8 mouse cellular contexts compared by ENCODE assay signal in the genomic region with DNA sequence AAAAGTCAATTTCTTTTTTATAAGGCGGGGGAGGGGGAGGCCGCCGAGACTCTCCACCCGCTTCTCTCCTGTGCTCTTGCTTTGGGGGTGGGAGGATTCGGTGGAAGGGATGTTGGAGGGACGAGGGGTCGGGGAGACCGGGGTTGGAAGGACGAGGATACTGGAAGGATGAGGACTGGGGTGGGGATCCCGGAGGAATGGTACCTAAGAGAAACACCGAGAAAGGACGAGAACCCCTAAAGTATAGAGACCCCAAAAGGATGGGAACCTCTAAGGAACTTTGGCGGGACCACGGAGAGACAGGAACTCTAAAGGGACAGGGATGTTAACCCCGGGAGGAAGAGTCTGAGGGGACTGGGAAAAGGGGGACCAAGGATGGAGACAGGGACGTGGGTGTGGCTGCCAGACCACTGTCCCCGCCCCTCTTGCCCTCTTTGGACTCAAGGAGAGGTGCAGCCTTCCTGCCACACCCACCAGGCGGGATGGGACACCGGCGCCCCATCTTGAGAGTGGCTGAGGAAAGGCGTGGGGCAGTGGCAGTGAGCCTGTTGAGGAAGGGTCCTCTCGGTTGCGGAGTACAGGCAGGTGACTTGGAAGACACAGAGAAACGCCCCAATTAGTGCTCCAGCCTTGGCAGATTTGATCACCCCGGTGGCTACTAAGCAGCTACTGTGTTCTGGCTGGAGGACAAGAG. TPM values are rescaled to one million over a fixed set of nuclear protein-coding genes. Genes with fewer than 3 reads are reported as not detected.
A peak's percentile ranks its signal among the peaks of the same experiment; 100 is the strongest.
DNase-seq lines count a peak whose midpoint lies in the region; ATAC-seq lines count a peak whose summit lies in the region.

No protein-coding gene starts in this region.

- ATAC-seq in kidney, embryonic 16.5 days (ENCODE audit: low FRiP score, low TSS enrichment) = no peak
- ATAC-seq in embryonic facial prominence, embryonic 13.5 days (ENCODE audit: insufficient number of reproducible peaks, insufficient read depth, low FRiP score, low TSS enrichment, low read depth) = no peak
- no peak for ATAC-seq in limb, embryonic 11.5 days (ENCODE audit: insufficient number of reproducible peaks, low FRiP score, low TSS enrichment, low read depth)
- peak; percentile 14; the same call in 1 of the 2 replicates for ATAC-seq in neural tube, embryonic 14.5 days (ENCODE audit: low read depth)
- no peak for ATAC-seq in megakaryocyte progenitor cell, adult 5-6 weeks (replicated peaks; ENCODE audit: poor library complexity)

- peak overlapping the region; percentile 33 for H3K4me3 ChIP-seq in kidney, embryonic 16.5 days (ENCODE audit: low read length)
- peak overlapping the region; percentile 30 for H3K4me3 ChIP-seq in embryonic facial prominence, embryonic 13.5 days
- H3K4me3 ChIP-seq in limb, embryonic 11.5 days (ENCODE audit: low read depth, low read length) = peak overlapping the region; percentile 20
- no peak overlapping the region for H3K4me3 ChIP-seq in neural tube, embryonic 14.5 days (ENCODE audit: low read depth, low read length)

- H3K27ac ChIP-seq in kidney, embryonic 16.5 days (ENCODE audit: low read length) = no peak overlapping the region
- no peak overlapping the region for H3K27ac ChIP-seq in embryonic facial prominence, embryonic 13.5 days
- H3K27ac ChIP-seq in limb, embryonic 11.5 days (replicated peaks; ENCODE audit: low read depth, low read length) = no peak overlapping the region
- no peak overlapping the region for H3K27ac ChIP-seq in neural tube, embryonic 14.5 days (ENCODE audit: low read depth, low read length)

- no peaks in the 10 kb centered on the region for H3K36me3 ChIP-seq in kidney, embryonic 16.5 days (ENCODE audit: insufficient read depth, low read length)
- H3K36me3 ChIP-seq in embryonic facial prominence, embryonic 13.5 days = no peaks in the 10 kb centered on the region
- H3K36me3 ChIP-seq in limb, embryonic 11.5 days (ENCODE audit: control insufficient read depth, insufficient read depth, low read length) = no peaks in the 10 kb centered on the region
- no peaks in the 10 kb centered on the region for H3K36me3 ChIP-seq in neural tube, embryonic 14.5 days (ENCODE audit: control insufficient read depth, insufficient read depth, low read length)

- H3K9me3 ChIP-seq in kidney, embryonic 16.5 days (ENCODE audit: low read length) = 0 out of 2 replicates have a peak, but pooled peaks cover 4% of the 10 kb centered on the region
- no peaks in the 10 kb centered on the region for H3K9me3 ChIP-seq in embryonic facial prominence, embryonic 13.5 days
- no peaks in the 10 kb centered on the region; the same call in 1 of the 2 replicates for H3K9me3 ChIP-seq in limb, embryonic 11.5 days (ENCODE audit: control insufficient read depth, low read length)
- no peaks in the 10 kb centered on the region; the same call in 1 of the 2 replicates for H3K9me3 ChIP-seq in neural tube, embryonic 14.5 days (ENCODE audit: control insufficient read depth, low read length)

- peak overlapping the region; percentile 44 for H3K4me2 ChIP-seq in kidney, embryonic 16.5 days (replicated peaks; ENCODE audit: low read depth, low read length)
- peak overlapping the region; percentile 54 for H3K4me2 ChIP-seq in embryonic facial prominence, embryonic 13.5 days
- peak overlapping the region; percentile 26; the same call in 1 of the 2 replicates for H3K4me2 ChIP-seq in limb, embryonic 11.5 days (ENCODE audit: low read depth, severe bottlenecking)
- peak overlapping the region; percentile 26; the same call in 1 of the 2 replicates for H3K4me2 ChIP-seq in neural tube, embryonic 14.5 days (ENCODE audit: low read depth, low read length)

- intact Hi-C loops in left cerebral cortex, postnatal 25 days (cut with DNase I) = loop anchor here (1.0 kb wide), 1 partner anchor 41 kb away; no protein-coding TSS in a partner anchor

- no peak for DNase-seq in kidney, adult 9 months
- peak; percentile 32 for DNase-seq in limb, embryonic 11.5 days (ENCODE audit: low spot score)
- DNase-seq in adipocyte (ENCODE audit: low spot score) = no peak
- DNase-seq in left cerebral cortex, postnatal 25 days (ENCODE audit: low spot score in 2 of 2) = no peak

- peaks cover 7% of the 10 kb centered on the region for H3K4me1 ChIP-seq in kidney, embryonic 16.5 days (ENCODE audit: insufficient read depth, low read length)
- peaks cover 9% of the 10 kb centered on the region for H3K4me1 ChIP-seq in embryonic facial prominence, embryonic 13.5 days
- peaks cover 3% of the 10 kb centered on the region; the same call in 1 of the 2 replicates for H3K4me1 ChIP-seq in limb, embryonic 11.5 days (ENCODE audit: control insufficient read depth, insufficient read depth, low read length)
- H3K4me1 ChIP-seq in neural tube, embryonic 14.5 days (ENCODE audit: control insufficient read depth, insufficient read depth, low read length) = no peaks in the 10 kb centered on the region

- H3K27me3 ChIP-seq in kidney, embryonic 16.5 days (ENCODE audit: insufficient read depth, low read length) = peaks cover 98% of the 10 kb centered on the region
- H3K27me3 ChIP-seq in embryonic facial prominence, embryonic 13.5 days = peaks cover 98% of the 10 kb centered on the region
- H3K27me3 ChIP-seq in limb, embryonic 11.5 days (ENCODE audit: control insufficient read depth, insufficient read depth, low read length) = peaks cover 86% of the 10 kb centered on the region
- peaks cover 68% of the 10 kb centered on the region for H3K27me3 ChIP-seq in neural tube, embryonic 14.5 days (ENCODE audit: control insufficient read depth, insufficient read depth, low read length)

- 0% methylated on average over 25 of the region's 25 CpGs for WGBS in kidney, embryonic 16.5 days
- 1% methylated on average over 25 of the region's 25 CpGs for WGBS in embryonic facial prominence, embryonic 13.5 days
- WGBS in limb, embryonic 11.5 days = under 1% methylated on average over 25 of the region's 25 CpGs
- under 1% methylated on average over 25 of the region's 25 CpGs for WGBS in neural tube, embryonic 14.5 days

- H3K9ac ChIP-seq in kidney, embryonic 16.5 days (replicated peaks; ENCODE audit: low read length) = no peak overlapping the region
- peak overlapping the region; percentile 27; the same call in 1 of the 2 replicates for H3K9ac ChIP-seq in embryonic facial prominence, embryonic 13.5 days
- H3K9ac ChIP-seq in limb, embryonic 11.5 days (ENCODE audit: low read length) = no peak overlapping the region
- no peak overlapping the region for H3K9ac ChIP-seq in neural tube, embryonic 14.5 days (replicated peaks; ENCODE audit: low read depth, low read length)

RNA-seq across cellular contexts. Expression of gene Ostm1, which starts 8.5 kb away (rescaled TPM):
- 18.2 and 18.5 TPM in 2 replicates for polyA plus RNA-seq in kidney, embryonic 16.5 days (2015; fragmentation: Nextera tagmentation; extraction: Ambion mirVana)
- 10.8 and 12.5 TPM in 2 replicates for polyA plus RNA-seq in embryonic facial prominence, embryonic 13.5 days (2015; fragmentation: Nextera tagmentation; extraction: Ambion mirVana)
- polyA plus RNA-seq in limb, embryonic 11.5 days (2014; fragmentation: Nextera tagmentation; extraction: Ambion mirVana) = 8.0 and 8.2 TPM in 2 replicates
- polyA plus RNA-seq in neural tube, embryonic 14.5 days (2014; fragmentation: Nextera tagmentation; extraction: Ambion mirVana) = 39.1 and 40.3 TPM in 2 replicates
- total RNA-seq in megakaryocyte progenitor cell, adult 5-6 weeks (2015) = 40.5 and 42.3 TPM in 2 replicates
- total RNA-seq in megakaryocyte progenitor cell, adult 5-6 weeks (2017) = 46.4 and 47.3 TPM in 2 replicates
- 10 to 100 TPM; 49.3 to 50.1 TPM for total RNA-seq in left cerebral cortex, postnatal 25 days (2021)

RNA-seq across cellular contexts. Expression of gene Nr2e1, which starts 8.7 kb away (rescaled TPM):
- polyA plus RNA-seq in kidney, embryonic 16.5 days (2015; fragmentation: Nextera tagmentation; extraction: Ambion mirVana) = 0.14 TPM in 1 of 2 replicates, not detected in the other
- 1.3 and 2.3 TPM in 2 replicates for polyA plus RNA-seq in embryonic facial prominence, embryonic 13.5 days (2015; fragmentation: Nextera tagmentation; extraction: Ambion mirVana)
- polyA plus RNA-seq in limb, embryonic 11.5 days (2014; fragmentation: Nextera tagmentation; extraction: Ambion mirVana) = not detected in 2 replicates
- not detected in 2 replicates for polyA plus RNA-seq in neural tube, embryonic 14.5 days (2014; fragmentation: Nextera tagmentation; extraction: Ambion mirVana)
- not detected in 2 replicates for total RNA-seq in megakaryocyte progenitor cell, adult 5-6 weeks (2015)
- total RNA-seq in megakaryocyte progenitor cell, adult 5-6 weeks (2017) = not detected in 2 replicates
- 10 to 100 TPM; 13.1 to 13.8 TPM for total RNA-seq in left cerebral cortex, postnatal 25 days (2021)
